8 mouse cellular contexts compared by ENCODE assay signal in genomic region chr5:64878027-64878425, GRCm38 (mm10). TPM values are rescaled to one million over a fixed set of nuclear protein-coding genes. Genes with fewer than 3 reads are reported as not detected.
A peak's percentile ranks its signal among the peaks of the same experiment; 100 is the strongest.
DNase-seq lines count a peak whose midpoint lies in the region; ATAC-seq and TF ChIP-seq lines count a peak whose summit lies in the region.

No protein-coding gene starts in this region.

- no peaks in the 10 kb centered on the region for H3K27me3 ChIP-seq in embryonic facial prominence, embryonic 13.5 days
- H3K27me3 ChIP-seq in heart, embryonic 12.5 days (replicated peaks), result no peaks in the 10 kb centered on the region
- no peaks in the 10 kb centered on the region for H3K27me3 ChIP-seq in kidney, embryonic 15.5 days
- H3K27me3 ChIP-seq in lung, embryonic 15.5 days, result no peaks in the 10 kb centered on the region
- no peaks in the 10 kb centered on the region; the same call in 1 of the 2 replicates for H3K27me3 ChIP-seq in thymus, adult 2 months (ENCODE audit: control insufficient read depth, insufficient read depth, low read length)

- peak overlapping the region; percentile 85 for H3K27ac ChIP-seq in embryonic facial prominence, embryonic 13.5 days
- H3K27ac ChIP-seq in heart, embryonic 12.5 days (ENCODE audit: poor library complexity, severe bottlenecking), result peak overlapping the region; percentile 82
- peak overlapping the region; percentile 89 for H3K27ac ChIP-seq in kidney, embryonic 15.5 days
- H3K27ac ChIP-seq in lung, embryonic 15.5 days, result peak overlapping the region; percentile 84
- no peak overlapping the region for H3K27ac ChIP-seq in thymus, adult 2 months (ENCODE audit: control insufficient read depth, insufficient read depth, low read length)

- TF ChIP-seq CTCF in lung, adult 2 months (IDR thresholded peaks at IDR 0.05; ENCODE audit: insufficient read depth, low read length), result no peak
- no peak for TF ChIP-seq CTCF in thymus, adult 2 months (IDR thresholded peaks at IDR 0.05; ENCODE audit: borderline replicate concordance, control insufficient read depth, extremely low read depth, insufficient read depth, low read length, poor library complexity)

- no peak overlapping the region for H3K4me3 ChIP-seq in lung, adult 2 months (replicated peaks; ENCODE audit: extremely low read depth, low read depth, low read length)
- H3K4me3 ChIP-seq in embryonic facial prominence, embryonic 13.5 days, result no peak overlapping the region
- no peak overlapping the region for H3K4me3 ChIP-seq in heart, embryonic 12.5 days
- no peak overlapping the region for H3K4me3 ChIP-seq in kidney, embryonic 15.5 days (replicated peaks)
- H3K4me3 ChIP-seq in lung, embryonic 15.5 days, result no peak overlapping the region
- no peak overlapping the region for H3K4me3 ChIP-seq in thymus, adult 2 months (ENCODE audit: control insufficient read depth, insufficient read depth, low read length)

- TF ChIP-seq POLR2A in lung, adult 2 months (IDR thresholded peaks at IDR 0.05; ENCODE audit: borderline replicate concordance, extremely low read depth, low read depth, low read length), result no peak
- no peak for TF ChIP-seq POLR2A in thymus, adult 2 months (IDR thresholded peaks at IDR 0.05; ENCODE audit: control insufficient read depth, extremely low read depth, insufficient read depth, low read length, poor library complexity)

- no peaks in the 10 kb centered on the region for H3K36me3 ChIP-seq in embryonic facial prominence, embryonic 13.5 days
- H3K36me3 ChIP-seq in heart, embryonic 12.5 days, result no peaks in the 10 kb centered on the region
- H3K36me3 ChIP-seq in kidney, embryonic 15.5 days, result no peaks in the 10 kb centered on the region
- no peaks in the 10 kb centered on the region for H3K36me3 ChIP-seq in lung, embryonic 15.5 days
- H3K36me3 ChIP-seq in thymus, adult 2 months (ENCODE audit: control insufficient read depth, insufficient read depth, low read length), result no peaks in the 10 kb centered on the region

- ATAC-seq in embryonic facial prominence, embryonic 13.5 days (ENCODE audit: insufficient number of reproducible peaks, insufficient read depth, low FRiP score, low TSS enrichment, low read depth), result peak; percentile 91
- peak; percentile 87 for ATAC-seq in heart, embryonic 12.5 days (ENCODE audit: insufficient number of reproducible peaks, low FRiP score)
- peak; percentile 89 for ATAC-seq in kidney, embryonic 15.5 days (replicated peaks; ENCODE audit: low FRiP score)
- peak; percentile 92 for ATAC-seq in lung, embryonic 15.5 days (ENCODE audit: borderline replicate concordance, extremely low read depth, low FRiP score, low TSS enrichment)

- no peak overlapping the region for H3K9ac ChIP-seq in embryonic facial prominence, embryonic 13.5 days
- no peak overlapping the region for H3K9ac ChIP-seq in heart, embryonic 12.5 days
- no peak overlapping the region for H3K9ac ChIP-seq in kidney, embryonic 15.5 days
- H3K9ac ChIP-seq in lung, embryonic 15.5 days, result no peak overlapping the region

- DNase-seq in lung, adult 18-20 months, result peak; percentile 67
- DNase-seq in lung, adult 2 months, result no peak
- peak; percentile 70 for DNase-seq in retina, postnatal 1 day
- DNase-seq in thymus, adult 2 months, result no peak

- 37% methylated on average over 4 of the region's 4 CpGs for WGBS in lung, adult 2 months
- 2% methylated on average over 4 of the region's 4 CpGs for WGBS in embryonic facial prominence, embryonic 13.5 days
- 7% methylated on average over 4 of the region's 4 CpGs for WGBS in heart, embryonic 12.5 days
- WGBS in kidney, embryonic 15.5 days, result 11% methylated on average over 4 of the region's 4 CpGs
- 12% methylated on average over 4 of the region's 4 CpGs for WGBS in lung, embryonic 15.5 days
- 83% methylated on average over 4 of the region's 4 CpGs for WGBS in thymus, adult 2 months

- no peaks in the 10 kb centered on the region for H3K9me3 ChIP-seq in embryonic facial prominence, embryonic 13.5 days
- H3K9me3 ChIP-seq in heart, embryonic 12.5 days (replicated peaks), result peaks cover 3% of the 10 kb centered on the region; the same call in 1 of the 2 replicates
- H3K9me3 ChIP-seq in kidney, embryonic 15.5 days (replicated peaks), result no peaks in the 10 kb centered on the region
- H3K9me3 ChIP-seq in lung, embryonic 15.5 days, result no peaks in the 10 kb centered on the region

- H3K4me1 ChIP-seq in lung, adult 2 months (ENCODE audit: control insufficient read depth, insufficient read depth, low read length), result no peaks in the 10 kb centered on the region; the same call in 1 of the 2 replicates
- peaks cover 35% of the 10 kb centered on the region for H3K4me1 ChIP-seq in embryonic facial prominence, embryonic 13.5 days
- peaks cover 33% of the 10 kb centered on the region for H3K4me1 ChIP-seq in heart, embryonic 12.5 days (replicated peaks)
- peaks cover 35% of the 10 kb centered on the region for H3K4me1 ChIP-seq in kidney, embryonic 15.5 days
- peaks cover 40% of the 10 kb centered on the region for H3K4me1 ChIP-seq in lung, embryonic 15.5 days
- H3K4me1 ChIP-seq in thymus, adult 2 months (replicated peaks; ENCODE audit: control insufficient read depth, insufficient read depth, low read length), result no peaks in the 10 kb centered on the region; the same call in 1 of the 2 replicates

- 0 out of 2 replicates have a peak overlapping the region, but pooled peaks have one; percentile 9 for H3K4me2 ChIP-seq in embryonic facial prominence, embryonic 13.5 days
- no peak overlapping the region for H3K4me2 ChIP-seq in heart, embryonic 12.5 days
- no peak overlapping the region for H3K4me2 ChIP-seq in kidney, embryonic 15.5 days
- H3K4me2 ChIP-seq in lung, embryonic 15.5 days, result no peak overlapping the region

RNA-seq across cellular contexts. Expression of gene Tlr1, which starts 55.3 kb away (rescaled TPM):
- 1.9 and 2.6 TPM in 2 replicates for polyA plus RNA-seq in lung, adult 2 months (2012; rRNA removed)
- 0.72 and 0.76 TPM in 2 replicates for polyA plus RNA-seq in embryonic facial prominence, embryonic 13.5 days (2015; fragmentation: Nextera tagmentation; extraction: Ambion mirVana)
- polyA plus RNA-seq in heart, embryonic 12.5 days (2016; fragmentation: Nextera tagmentation; extraction: Ambion mirVana), result 0.21 and 0.47 TPM in 2 replicates
- polyA plus RNA-seq in kidney, embryonic 15.5 days (2015; fragmentation: Nextera tagmentation; extraction: Ambion mirVana), result 0.65 and 1.0 TPM in 2 replicates
- polyA plus RNA-seq in lung, embryonic 15.5 days (2015; fragmentation: Nextera tagmentation; extraction: Ambion mirVana), result 0.36 and 0.46 TPM in 2 replicates
- 4.4 and 4.7 TPM in 2 replicates for polyA plus RNA-seq in thymus, adult 2 months (2012; rRNA removed)

Comparison
In these comparisons a context has a peak if more than half of its experiments do, and no peak if none do; other contexts are left out.
1. DNase-seq: peak in lung, adult 18-20 months (2 of 2) and retina, postnatal 1 day (single experiment); none in lung, adult 2 months (single experiment) and thymus, adult 2 months (single experiment).
2. Peak in every context shown above with its lines, with median percentiles within 50 percentile points of each other: ATAC-seq.